Mouse (Mus musculus) neural tube, embryonic 15.5 days (tissue): ENCODE measurements around the gene Pmis2. TPM values are rescaled to one million over a fixed set of nuclear protein-coding genes. Genes with fewer than 3 reads are reported as not detected.

Experiments used
- ATAC-seq: fragments of 200-750 bp; cut with Nextera tagmentation; 2 replicates; pipeline ENCODE4 v1.8.0; 2017; ENCODE audit warnings: mild to moderate bottlenecking, moderate TSS enrichment, moderate library complexity; ENCODE audit not compliant: low FRiP score
- H3K27ac ChIP-seq: fragments of 300-500 bp; sonication (generic); replicated peaks from 2 replicates; pipeline ENCODE4 v1.5.1; 2015; ENCODE audit warnings: mild to moderate bottlenecking, inconsistent platforms
- H3K27me3 ChIP-seq: fragments of 300-500 bp; sonication (generic); replicated peaks from 2 replicates; pipeline ENCODE4 v1.6.1; 2015; ENCODE audit warnings: inconsistent platforms
- H3K36me3 ChIP-seq: fragments of 300-500 bp; sonication (generic); 2 replicates; pipeline ENCODE4 v1.6.1; 2015; ENCODE audit warnings: inconsistent platforms
- H3K4me1 ChIP-seq: fragments of 300-500 bp; sonication (generic); 2 replicates; pipeline ENCODE4 v1.6.1; 2015; ENCODE audit warnings: inconsistent platforms
- H3K4me2 ChIP-seq: fragments of 300-500 bp; sonication (generic); 2 replicates; pipeline ENCODE4 v1.6.1; 2015; ENCODE audit warnings: inconsistent platforms, mild to moderate bottlenecking, moderate library complexity
- H3K4me3 ChIP-seq: fragments of 300-500 bp; sonication (generic); replicated peaks from 2 replicates; pipeline ENCODE4 v1.5.1; 2015; ENCODE audit warnings: mild to moderate bottlenecking, inconsistent platforms
- H3K9ac ChIP-seq: fragments of 300-500 bp; sonication (generic); replicated peaks from 2 replicates; pipeline ENCODE4 v1.6.1; 2015; ENCODE audit warnings: mild to moderate bottlenecking, inconsistent platforms
- H3K9me3 ChIP-seq: fragments of 300-500 bp; sonication (generic); replicated peaks from 2 replicates; pipeline ENCODE4 v1.6.1; 2016; ENCODE audit warnings: inconsistent platforms
- WGBS: fragments of 180-500 bp; shearing (Covaris S2); methylation state at CpG from one replicate; pipeline ENCODE4 v1.1.7; 2015; ENCODE audit warnings: mixed read lengths; 5-methylcytosine and 5-hydroxymethylcytosine counted together
- polyA plus RNA-seq: library from polyadenylated mRNA; unstranded; fragments of >200 nt; fragmentation: Nextera tagmentation; extraction: Ambion mirVana; gene quantifications from 2 replicates; pipeline ENCODE4 v1.2.1, GENCODE M21; 2015

Pmis2 gene
- polyA plus RNA-seq, 1 experiment from 2014 or later = not detected

DNA sequence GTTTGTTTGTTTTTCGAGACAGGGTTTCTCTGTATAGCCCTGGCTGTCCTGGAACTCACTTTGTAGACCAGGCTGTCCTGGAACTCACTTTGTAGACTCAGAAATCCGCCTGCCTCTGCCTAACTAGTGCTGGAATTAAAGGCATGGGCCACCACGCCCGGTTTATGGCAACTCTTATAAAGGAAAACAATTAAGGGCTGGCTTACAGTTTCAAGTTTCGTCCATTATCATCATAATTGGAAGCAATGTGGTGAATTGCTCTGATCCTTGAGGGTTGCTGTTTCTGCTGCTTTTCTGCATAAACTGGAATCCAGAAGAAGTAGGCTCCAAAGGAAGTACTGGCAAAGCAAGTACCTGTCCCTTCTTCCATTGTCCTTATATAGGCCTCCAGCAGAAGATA lies 44.8 kb downstream of the Pmis2 start:
- Histone ChIP-seq H3K9ac (no peak overlapping the region), H3K4me2 (peak overlapping the region; percentile 89; the same call in 1 of the 2 replicates), H3K36me3 (peaks cover 25% of the 10 kb centered on the region), H3K27me3 (peaks cover 28% of the 10 kb centered on the region), H3K4me3 (no peak overlapping the region), H3K27ac (0 out of 2 replicates have a peak overlapping the region, but pooled peaks have one; percentile 61), H3K9me3 (no peaks in the 10 kb centered on the region), H3K4me1 (peaks cover 13% of the 10 kb centered on the region)
- ATAC-seq = peak; percentile 18; the same call in 1 of the 2 replicates
- 90% methylated on average over 5 of the region's 5 CpGs for WGBS

GRCm38 (mm10) chr7:30625530-30626384 lies 45.6 kb downstream of the Pmis2 start, which contains the start of gene Cox6b1:
Gene Cox6b1, minus strand, starts transcription at chr7:30626151.
- Histone ChIP-seq H3K4me2 (peak within 1 kb of the TSS; percentile 89), H3K27me3 (peaks cover 22% of the 10 kb centered on the region), H3K27ac (peak within 1 kb of the TSS; percentile 61), H3K9me3 (no peaks in the 10 kb centered on the region), H3K4me1 (peaks cover 13% of the 10 kb centered on the region), H3K36me3 (peaks cover 31% of the 10 kb centered on the region), H3K4me3 (peak within 1 kb of the TSS; percentile 61), H3K9ac (peak within 1 kb of the TSS; percentile 67)
- peak; percentile 96 for ATAC-seq
- WGBS = 2% methylated on average over 44 of the region's 44 CpGs

Other genes starting within 250 kb of the Pmis2 start
- 2.7 and 3.2 TPM in 2 replicates for gene Nfkbid, start 249.9 kb downstream of the Pmis2 start, polyA plus RNA-seq
- 577 and 709 TPM in 2 replicates for gene Aplp1, start 226.1 kb downstream of the Pmis2 start, polyA plus RNA-seq
- 0.15 and 0.36 TPM in 2 replicates for gene Kirrel2, start 213.9 kb downstream of the Pmis2 start, polyA plus RNA-seq
- 0.14 and 0.23 TPM in 2 replicates for gene Nphs1, start 213.3 kb downstream of the Pmis2 start, polyA plus RNA-seq
- gene Prodh2, start 178.0 kb downstream of the Pmis2 start, polyA plus RNA-seq = 0.42 TPM in 1 of 2 replicates, not detected in the other
- gene Arhgap33, start 136.5 kb downstream of the Pmis2 start, polyA plus RNA-seq = 78.7 and 91.1 TPM in 2 replicates
- gene Hspb6, start 119.4 kb downstream of the Pmis2 start, polyA plus RNA-seq = 8.6 and 11.7 TPM in 2 replicates
- gene Proser3, start 119.3 kb downstream of the Pmis2 start, polyA plus RNA-seq = 7.9 and 8.6 TPM in 2 replicates
- 55.6 and 61.8 TPM in 2 replicates for gene Lin37, start 111.8 kb downstream of the Pmis2 start, polyA plus RNA-seq
- 84.2 and 95.2 TPM in 2 replicates for gene U2af1l4, start 108.3 kb downstream of the Pmis2 start, polyA plus RNA-seq
- gene Gm49396, start 108.3 kb downstream of the Pmis2 start, polyA plus RNA-seq = 14.6 and 14.8 TPM in 2 replicates
- gene Psenen, start 108.0 kb downstream of the Pmis2 start, polyA plus RNA-seq = 136 and 139 TPM in 2 replicates
- gene Igflr1, start 106.2 kb downstream of the Pmis2 start, polyA plus RNA-seq = 4.1 and 4.7 TPM in 2 replicates
- 8.5 and 8.8 TPM in 2 replicates for gene Kmt2b, start 82.9 kb downstream of the Pmis2 start, polyA plus RNA-seq
- gene Zbtb32, start 72.7 kb downstream of the Pmis2 start, polyA plus RNA-seq = 0.37 and 0.44 TPM in 2 replicates
- 0.87 and 2.3 TPM in 2 replicates for gene Upk1a, start 58.8 kb downstream of the Pmis2 start, polyA plus RNA-seq
- gene Cox6b1, start 45.5 kb downstream of the Pmis2 start, polyA plus RNA-seq = 1,176 and 1,358 TPM in 2 replicates
- gene Etv2, start 35.8 kb downstream of the Pmis2 start, polyA plus RNA-seq = not detected in 2 replicates
- 125 and 129 TPM in 2 replicates for gene Rbm42, start 21.3 kb downstream of the Pmis2 start, polyA plus RNA-seq
- gene Haus5, start 6.6 kb downstream of the Pmis2 start, polyA plus RNA-seq = 22.5 and 29.3 TPM in 2 replicates
- gene 2200002J24Rik, start 27.3 kb upstream of the Pmis2 start, polyA plus RNA-seq = 0.34 TPM in 1 of 2 replicates, not detected in the other
- 2.8 and 3.2 TPM in 2 replicates for gene Atp4a, start 40.6 kb upstream of the Pmis2 start, polyA plus RNA-seq
- 284 and 304 TPM in 2 replicates for gene Tmem147, start 57.9 kb upstream of the Pmis2 start, polyA plus RNA-seq
- gene Gapdhs, start 72.1 kb upstream of the Pmis2 start, polyA plus RNA-seq = 0.73 and 1.0 TPM in 2 replicates
- 1.6 and 2.0 TPM in 2 replicates for gene Sbsn, start 79.9 kb upstream of the Pmis2 start, polyA plus RNA-seq
- gene Dmkn, start 92.2 kb upstream of the Pmis2 start, polyA plus RNA-seq = 3.7 and 6.2 TPM in 2 replicates
- gene Krtdap, start 116.3 kb upstream of the Pmis2 start, polyA plus RNA-seq = 2.4 and 10.4 TPM in 2 replicates
- 0.15 and 1.1 TPM in 2 replicates for gene Ffar2, start 152.2 kb upstream of the Pmis2 start, polyA plus RNA-seq
- gene Ffar3, start 184.6 kb upstream of the Pmis2 start, polyA plus RNA-seq = 0.14 TPM in 1 of 2 replicates, not detected in the other
- gene Ffar1, start 190.0 kb upstream of the Pmis2 start, polyA plus RNA-seq = not detected in 2 replicates
- 0.10 and 0.11 TPM in 2 replicates for gene Cd22, start 208.7 kb upstream of the Pmis2 start, polyA plus RNA-seq
- 4.7 and 4.8 TPM in 2 replicates for gene Mag, start 243.3 kb upstream of the Pmis2 start, polyA plus RNA-seq